Mouse (Mus musculus) kidney, postnatal 10 days (tissue): ENCODE data around the gene Trim7.
A peak's percentile ranks its signal among the peaks of the same experiment; 100 is the strongest.
"Not testable (repeated sequence)": the region's sequence is repeated elsewhere in the genome, so short reads cannot be mapped to it uniquely, and the experiment has no call there.

Experiments
- DNase-seq: peaks from one replicate; pipeline ENCODE4 v3.0.0; 2021; ENCODE audit warnings: mixed read lengths

Gene Trim7

GRCm38 (mm10) chr11:48852624-48853473 lies 26.9 kb downstream of the Trim7 start:
- no peak for DNase-seq

GRCm38 (mm10) chr11:48853474-48854180 lies 27.7 kb downstream of the Trim7 start:
- DNase-seq, result peak; percentile 89

DNA sequence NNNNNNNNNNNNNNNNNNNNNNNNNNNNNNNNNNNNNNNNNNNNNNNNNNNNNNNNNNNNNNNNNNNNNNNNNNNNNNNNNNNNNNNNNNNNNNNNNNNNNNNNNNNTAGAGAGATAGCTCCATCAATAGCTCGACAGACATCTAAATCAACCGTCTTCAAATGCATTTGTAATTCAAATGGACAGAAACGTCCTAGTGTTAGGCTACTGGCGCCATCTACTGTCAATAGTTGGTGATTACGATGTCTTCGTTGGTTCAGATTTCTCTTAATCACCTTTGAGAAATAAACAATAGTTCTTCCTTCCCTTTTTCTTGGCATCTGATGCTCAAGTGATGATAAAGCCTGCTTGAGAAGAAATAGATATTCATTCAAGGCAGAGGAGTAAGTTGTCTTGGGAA lies 33.1 kb downstream of the Trim7 start:
- peak; percentile 75 for DNase-seq

DNA sequence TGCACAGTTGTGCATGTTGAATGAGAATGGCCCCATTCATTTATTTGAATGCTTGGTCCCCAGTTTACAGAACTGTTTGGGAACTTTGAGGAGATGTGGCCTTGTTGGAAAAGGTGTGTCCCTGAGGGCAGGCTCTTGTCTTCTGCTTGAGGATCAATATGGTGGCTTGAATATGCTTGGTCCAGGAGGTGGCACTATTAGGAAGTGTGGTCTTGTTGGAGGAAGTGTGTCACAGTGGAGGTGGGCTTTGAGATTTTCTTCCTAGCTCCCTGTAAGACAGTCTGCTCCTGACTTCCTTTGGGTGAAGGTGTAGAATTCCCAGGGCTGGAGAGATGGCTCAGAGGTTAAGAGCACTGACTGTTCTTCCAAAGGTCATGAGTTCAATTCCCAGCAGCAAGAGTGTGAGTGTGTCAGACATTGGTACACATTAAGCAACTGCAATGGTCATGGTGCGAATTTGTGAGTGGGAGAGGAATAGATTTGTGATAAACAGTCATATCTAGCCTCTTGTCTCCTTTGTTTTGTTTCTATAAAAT lies 36.9 kb downstream of the Trim7 start:
- no peak for DNase-seq

GRCm38 (mm10) chr11:48863808-48864207 lies 37.9 kb downstream of the Trim7 start:
- no peak for DNase-seq

- no peak for DNase-seq
These were observed 40.5 kb downstream of the Trim7 start for GRCm38 (mm10) chr11:48866481-48866880.

- DNase-seq, result peak; percentile 52
These were observed 43.6 kb downstream of the Trim7 start for GRCm38 (mm10) chr11:48869380-48870110.

GRCm38 (mm10) chr11:48870781-48871180 lies 44.8 kb downstream of the Trim7 start:
- no peak for DNase-seq

- peak; percentile 86 for DNase-seq
These were observed 45.3 kb downstream of the Trim7 start, which contains the start of gene Irgm1 for GRCm38 (mm10) chr11:48871201-48871772. Irgm1 (minus strand) TSS chr11:48871683.

GRCm38 (mm10) chr11:48871817-48872541 lies 46.0 kb downstream of the Trim7 start:
- DNase-seq, result peak; percentile 49

- DNase-seq, result no peak
These were observed 46.9 kb downstream of the Trim7 start for GRCm38 (mm10) chr11:48872695-48873300.

DNA sequence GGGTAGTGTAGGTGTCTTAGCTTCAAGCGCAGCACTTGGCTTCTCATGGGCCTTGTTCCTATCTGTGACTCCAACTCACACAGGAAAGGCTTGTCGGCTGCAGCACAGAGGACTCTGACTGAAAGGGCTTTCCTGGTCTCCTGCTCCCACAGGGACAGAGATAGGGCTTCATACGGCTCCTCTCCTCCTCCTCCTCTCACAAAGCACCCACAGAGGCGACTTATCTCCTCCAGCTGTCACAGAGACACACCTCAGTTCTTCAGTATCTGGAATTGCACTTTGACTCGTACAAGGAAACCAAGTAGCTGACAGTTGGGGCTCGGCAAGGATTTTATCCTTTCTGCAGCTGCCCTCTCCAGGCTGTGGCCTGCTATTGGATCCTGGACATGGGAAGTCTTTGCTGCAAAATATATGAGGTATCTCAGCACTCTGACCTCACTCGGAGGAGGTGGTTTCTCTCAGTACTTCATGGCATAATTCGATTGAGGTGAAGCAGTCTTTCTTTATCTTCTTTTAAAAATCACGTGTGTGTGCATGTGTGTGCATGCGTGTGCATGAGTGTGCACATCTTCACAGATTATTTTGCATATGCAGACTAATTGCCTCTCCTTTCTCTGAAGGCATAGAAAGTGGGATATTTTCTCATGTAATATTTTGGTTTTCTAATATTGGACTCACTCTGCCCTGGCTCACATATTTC lies 47.8 kb downstream of the Trim7 start:
- no peak for DNase-seq

- peak; percentile 70 for DNase-seq
These were observed 48.5 kb downstream of the Trim7 start for GRCm38 (mm10) chr11:48874465-48874864.

DNA sequence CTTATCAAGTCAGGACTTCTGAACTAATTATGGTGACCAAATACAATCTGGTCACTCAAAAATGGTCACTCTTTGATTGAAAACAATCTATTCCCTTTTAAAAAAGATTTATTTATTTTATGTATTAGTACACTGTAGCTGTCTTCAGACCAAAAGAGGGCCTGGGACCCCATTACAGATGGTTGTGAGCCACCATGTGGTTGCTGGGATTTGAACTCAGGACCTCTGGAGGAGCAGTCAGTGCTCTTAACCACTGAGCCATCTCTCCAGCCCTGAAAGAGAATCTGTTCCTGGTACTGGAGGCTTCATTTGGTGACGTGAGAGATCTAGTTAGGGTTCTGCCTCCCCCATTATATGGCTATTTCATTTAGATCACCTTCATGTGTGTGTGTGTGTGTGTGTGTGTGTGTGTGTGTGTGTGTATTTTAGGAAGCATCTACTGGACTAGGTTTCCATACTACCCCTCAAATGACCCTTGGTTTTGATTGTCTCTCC lies 49.5 kb downstream of the Trim7 start:
- not testable (repeated sequence) for DNase-seq

GRCm38 (mm10) chr11:48876680-48877079 lies 50.7 kb downstream of the Trim7 start:
- no peak for DNase-seq

DNA sequence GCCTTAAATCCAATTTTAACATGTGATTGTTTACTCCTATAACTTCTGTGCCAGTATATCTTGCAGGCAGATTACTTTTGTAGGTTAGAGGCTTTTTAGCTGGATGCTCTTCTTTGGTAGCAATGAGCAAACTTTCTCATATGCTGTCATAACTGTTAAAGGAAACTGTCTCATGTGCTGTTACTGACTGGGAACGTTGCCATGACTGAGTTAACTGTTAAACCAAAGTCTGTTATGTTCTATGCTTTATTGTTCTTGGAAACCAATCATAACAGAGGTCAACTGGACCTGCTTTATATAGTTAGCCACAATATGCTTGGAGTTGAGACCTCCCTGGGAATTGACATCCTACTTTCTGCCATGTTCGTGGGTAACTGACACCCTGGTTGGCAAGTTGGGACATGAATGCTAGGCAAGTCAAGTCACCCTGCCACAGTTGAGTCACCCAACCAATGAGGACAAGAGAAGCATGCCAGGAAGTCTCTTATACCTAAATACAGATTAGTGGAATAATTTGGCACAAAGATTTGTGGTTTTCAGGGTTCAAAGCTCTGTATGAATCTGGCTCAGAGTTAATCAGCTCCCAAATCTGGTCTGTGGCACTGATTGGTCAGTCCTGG lies 73.0 kb downstream of the Trim7 start:
- peak; percentile 16 for DNase-seq

DNA sequence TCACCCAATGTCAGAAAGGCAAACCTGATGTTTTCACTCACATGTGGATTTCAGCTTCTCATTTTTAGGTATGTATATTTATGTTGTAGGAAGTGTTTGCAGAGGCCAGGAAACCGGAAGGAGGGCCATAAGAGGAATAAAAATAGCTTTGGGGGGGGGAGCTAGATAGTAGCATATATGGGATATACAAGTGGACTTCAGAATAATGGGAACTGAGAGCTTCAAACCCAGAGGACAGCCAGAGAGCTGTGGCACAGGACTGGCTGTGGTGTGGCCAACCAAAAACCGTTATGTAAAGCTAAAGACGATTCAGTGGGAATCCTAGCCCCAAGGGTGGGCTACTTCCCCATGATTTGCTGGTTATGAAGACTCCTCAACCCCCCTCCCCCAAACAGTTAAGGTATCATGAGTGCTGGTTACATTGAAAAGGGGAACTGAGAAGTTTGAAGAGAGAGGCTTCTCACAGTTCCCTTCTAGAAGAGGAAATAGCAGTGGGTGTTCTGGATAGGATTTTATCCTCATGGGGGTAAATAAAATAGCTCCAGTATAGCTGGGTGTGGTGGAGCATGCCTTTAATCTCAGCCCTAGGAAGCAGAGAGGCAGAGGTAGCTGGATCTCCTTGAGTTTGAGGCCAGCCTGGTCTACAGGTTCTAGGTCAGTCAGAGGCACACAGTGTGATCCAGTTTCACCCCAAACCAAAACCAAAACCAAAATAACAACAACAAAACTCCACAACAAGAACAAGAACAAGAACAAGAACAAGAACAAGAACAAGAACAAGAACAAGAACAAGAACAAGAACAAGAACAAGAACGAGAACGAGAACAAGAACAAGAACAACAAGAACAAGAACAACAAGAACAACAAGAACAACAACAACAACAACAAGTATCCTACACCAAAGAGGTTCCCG lies 75.0 kb downstream of the Trim7 start:
- DNase-seq, result not testable (repeated sequence)

GRCm38 (mm10) chr11:48901567-48901930 lies 75.6 kb downstream of the Trim7 start:
- not testable (repeated sequence) for DNase-seq
